Mouse (Mus musculus): ENCODE measurements around the gene Noxa1. TPM values are rescaled to one million over a fixed set of nuclear protein-coding genes. Genes with fewer than 3 reads are reported as not detected.

The Noxa1 gene
- total and polyA plus RNA-seq, 3 experiments: 5.0 to 6.4 (median 6.3) TPM

GRCm38 (mm10) chr2:25137832-25138231, 42.9 kb upstream of the Noxa1 start:
- peaks cover 2% of the 10 kb centered on the region for H3K9me3 ChIP-seq (replicated peaks; ENCODE audit: low read length)
- TF ChIP-seq NRF1 (IDR thresholded peaks at IDR 0.05; ENCODE audit: low read depth, low read length): no peak
- no peak for TF ChIP-seq MXI1 (IDR thresholded peaks at IDR 0.05; ENCODE audit: low read depth, low read length)
- no peak for TF ChIP-seq MAX (IDR thresholded peaks at IDR 0.05; ENCODE audit: low read length)
- TF ChIP-seq CHD1 (IDR thresholded peaks at IDR 0.05; ENCODE audit: low read depth, low read length): no peak
- TF ChIP-seq RAD21 (IDR thresholded peaks at IDR 0.05; ENCODE audit: low read depth, low read length): no peak
- TF ChIP-seq ZNF384 (IDR thresholded peaks at IDR 0.05; ENCODE audit: low read depth, low read length): no peak
- TF ChIP-seq MAZ (IDR thresholded peaks at IDR 0.05; ENCODE audit: low read depth, low read length): no peak
- no peak for TF ChIP-seq HCFC1 (IDR thresholded peaks at IDR 0.05; ENCODE audit: low read depth, low read length)
- no peak for TF ChIP-seq RCOR1 (conservative IDR thresholded peaks at IDR 0.05; ENCODE audit: low read depth, low read length)
- no peak for TF ChIP-seq CHD2 (IDR thresholded peaks at IDR 0.05; ENCODE audit: low read length)
- no peak for TF ChIP-seq E2F4 (IDR thresholded peaks at IDR 0.05; ENCODE audit: insufficient replicate concordance, low read depth, low read length)
- no peak for TF ChIP-seq SIN3A (IDR thresholded peaks at IDR 0.05; ENCODE audit: low read length)
- TF ChIP-seq CTCF (conservative IDR thresholded peaks at IDR 0.05 in 1 of 2, IDR thresholded peaks at IDR 0.05 in 1 of 2; ENCODE audit: low read depth in 2 of 2, low read length in 2 of 2): no peak
- no peak for TF ChIP-seq NELFE (IDR thresholded peaks at IDR 0.05; ENCODE audit: low read depth, low read length)
- TF ChIP-seq PAX5 (IDR thresholded peaks at IDR 0.05; ENCODE audit: low read length): no peak
- no peak for TF ChIP-seq ZMIZ1 (IDR thresholded peaks at IDR 0.05; ENCODE audit: low read depth, low read length)
- TF ChIP-seq UBTF (IDR thresholded peaks at IDR 0.05; ENCODE audit: low read depth, low read length): no peak
- TF ChIP-seq ETS1 (conservative IDR thresholded peaks at IDR 0.05; ENCODE audit: low read depth, low read length): no peak
- dilution Hi-C loops (cut with MboI; ENCODE audit: extremely low pct_ligation_motif_present, extremely low pct_unique_long_range_greater_than_20kb, low sequenced_read_pairs) (no loop called here), in situ Hi-C loops (cut with MboI; ENCODE audit: low pct_ligation_motif_present, low pct_unique_long_range_greater_than_20kb, low sequenced_read_pairs) (no loop called here)
- no peaks in the 10 kb centered on the region for H3K4me1 ChIP-seq (ENCODE audit: control insufficient read depth in 1 of 2, insufficient read depth in 2 of 2)
- no peak for DNase-seq (ENCODE audit: extremely low read depth)
- no peaks in the 10 kb centered on the region for H3K36me3 ChIP-seq (replicated peaks in 1 of 2; ENCODE audit: control insufficient read depth in 1 of 2, insufficient read depth in 1 of 2, low read length in 1 of 2)
- H3K27ac ChIP-seq (ENCODE audit: insufficient read depth, low read depth): no peak overlapping the region
- no peak overlapping the region for H3K4me3 ChIP-seq (replicated peaks in 1 of 3; ENCODE audit: low read depth in 2 of 3, low read length in 2 of 3, poor library complexity in 1 of 3)
- no peak overlapping the region for H3K4me2 ChIP-seq (ENCODE audit: insufficient read depth, low read depth, poor library complexity, severe bottlenecking)
- H3K27me3 ChIP-seq (replicated peaks): peaks cover 4% of the 10 kb centered on the region
- H3K79me2 ChIP-seq (replicated peaks; ENCODE audit: control insufficient read depth, extremely low read depth, insufficient read depth, poor library complexity, severe bottlenecking): no peaks in the 10 kb centered on the region
- H3K9ac ChIP-seq (ENCODE audit: insufficient read depth, low read depth): no peak overlapping the region

DNA sequence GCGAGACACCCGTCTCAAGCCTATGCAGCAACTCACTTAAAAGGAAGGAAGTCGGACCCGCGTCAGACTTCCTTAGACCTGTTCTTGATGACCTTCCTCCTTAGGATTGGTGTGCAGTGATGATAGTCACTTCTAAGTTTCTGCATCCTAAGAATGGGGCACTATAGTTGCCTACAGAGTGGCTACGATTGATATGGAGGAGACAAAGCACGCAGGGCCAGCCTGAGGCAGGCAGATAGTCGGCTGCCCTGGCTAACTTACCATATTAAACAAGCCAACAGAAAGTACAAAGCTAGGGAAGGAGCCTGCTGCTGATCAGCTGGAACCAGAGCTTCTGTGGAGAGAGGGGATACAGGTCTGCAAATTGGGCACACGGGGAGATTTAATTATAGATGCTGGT, 36.7 kb upstream of the Noxa1 start:
- in situ Hi-C loops (cut with MboI; ENCODE audit: low pct_ligation_motif_present, low pct_unique_long_range_greater_than_20kb, low sequenced_read_pairs): no loop called here
- no peaks in the 10 kb centered on the region for H3K9me3 ChIP-seq (replicated peaks; ENCODE audit: low read length)
- no peak overlapping the region for H3K4me3 ChIP-seq (replicated peaks in 1 of 3; ENCODE audit: low read depth in 2 of 3, low read length in 2 of 3, poor library complexity in 1 of 3)
- dilution Hi-C loops (cut with MboI; ENCODE audit: extremely low pct_ligation_motif_present, extremely low pct_unique_long_range_greater_than_20kb, low sequenced_read_pairs): no loop called here
- H3K27me3 ChIP-seq (replicated peaks): peaks cover under 1% of the 10 kb centered on the region
- H3K36me3 ChIP-seq (replicated peaks in 1 of 2; ENCODE audit: control insufficient read depth in 1 of 2, insufficient read depth in 1 of 2, low read length in 1 of 2): no peaks in the 10 kb centered on the region
- H3K27ac ChIP-seq (ENCODE audit: insufficient read depth, low read depth): no peak overlapping the region
- no peaks in the 10 kb centered on the region for H3K4me1 ChIP-seq (ENCODE audit: control insufficient read depth in 1 of 2, insufficient read depth in 2 of 2)
- H3K9ac ChIP-seq (ENCODE audit: insufficient read depth, low read depth): no peak overlapping the region
- no peaks in the 10 kb centered on the region for H3K79me2 ChIP-seq (replicated peaks; ENCODE audit: control insufficient read depth, extremely low read depth, insufficient read depth, poor library complexity, severe bottlenecking)
- no peak overlapping the region for H3K4me2 ChIP-seq (ENCODE audit: insufficient read depth, low read depth, poor library complexity, severe bottlenecking)
- TF ChIP-seq TBP (conservative IDR thresholded peaks at IDR 0.05; ENCODE audit: low read depth, low read length) (no peak), ETS1 (conservative IDR thresholded peaks at IDR 0.05; ENCODE audit: low read depth, low read length) (no peak), BHLHE40 (IDR thresholded peaks at IDR 0.05; ENCODE audit: low read depth, low read length) (no peak), MEF2A (IDR thresholded peaks at IDR 0.05; ENCODE audit: borderline replicate concordance, low read depth, low read length) (no peak), USF2 (conservative IDR thresholded peaks at IDR 0.05; ENCODE audit: low read depth, low read length) (no peak), PAX5 (IDR thresholded peaks at IDR 0.05; ENCODE audit: low read length) (no peak), ZC3H11A (IDR thresholded peaks at IDR 0.05; ENCODE audit: low read depth, low read length) (no peak), GABPA (IDR thresholded peaks at IDR 0.05; ENCODE audit: insufficient replicate concordance, low read depth, low read length) (no peak), HCFC1 (IDR thresholded peaks at IDR 0.05; ENCODE audit: low read depth, low read length) (no peak), POLR2A (IDR thresholded peaks at IDR 0.05; ENCODE audit: low read depth, low read length) (no peak), E2F4 (IDR thresholded peaks at IDR 0.05; ENCODE audit: insufficient replicate concordance, low read depth, low read length) (no peak), MAZ (IDR thresholded peaks at IDR 0.05; ENCODE audit: low read depth, low read length) (no peak), CTCF (conservative IDR thresholded peaks at IDR 0.05 in 1 of 2, IDR thresholded peaks at IDR 0.05 in 1 of 2; ENCODE audit: low read depth in 2 of 2, low read length in 2 of 2) (no peak), RAD21 (IDR thresholded peaks at IDR 0.05; ENCODE audit: low read depth, low read length) (no peak), MAFK (IDR thresholded peaks at IDR 0.05; ENCODE audit: insufficient replicate concordance, low read length) (no peak)
- no peak for DNase-seq (ENCODE audit: extremely low read depth)

Data from CH12.LX (cell line).